Mouse (Mus musculus) natural killer cell, adult 2 months (primary cell): ENCODE measurements around the gene Stard13.

Experiments used
- DNase-seq, 2 experiments: peaks; one replicate each; pipeline ENCODE4 v3.0.0; 2022; ENCODE audit warnings: low spot score in 2 of 2

Stard13 gene

GRCm38 (mm10) chr5:151228367-151229005 lies 5.2 kb downstream of the Stard13 start:
- no peak for DNase-seq

DNA sequence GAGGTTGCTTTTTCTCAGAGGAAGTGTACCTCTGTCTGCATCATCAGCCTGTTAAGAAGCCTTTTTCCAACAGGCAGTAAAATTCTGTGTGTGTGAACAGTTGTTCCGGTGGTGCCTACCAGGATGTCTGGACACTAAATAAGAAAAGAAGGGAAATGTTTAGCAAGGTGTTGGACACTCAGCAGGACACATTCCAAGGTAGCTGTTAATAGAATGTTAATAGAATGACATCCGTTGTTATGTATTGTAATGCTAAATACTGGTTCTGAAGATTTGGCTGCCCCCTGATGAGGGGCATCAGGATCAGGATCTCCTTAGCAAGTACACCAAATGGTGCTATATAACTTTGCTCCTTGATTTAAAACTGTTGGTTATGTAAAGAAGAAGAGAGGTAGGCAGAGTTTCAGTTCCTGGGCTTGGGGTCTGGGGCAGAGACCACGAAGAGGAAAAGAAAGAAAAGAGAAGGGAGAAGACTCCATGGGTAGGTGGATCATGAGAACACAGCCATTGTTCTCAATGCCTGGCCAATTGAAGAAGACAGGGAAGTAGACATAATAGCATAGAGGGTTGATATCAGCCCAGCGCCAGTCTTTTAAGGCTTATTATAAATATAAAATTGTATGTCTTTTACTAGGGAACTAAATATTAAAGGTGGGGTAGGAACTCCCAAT lies 9.8 kb downstream of the Stard13 start:
- DNase-seq = no peak

- DNase-seq = no peak
Measured at GRCm38 (mm10) chr5:151222791-151223190, 10.8 kb downstream of the Stard13 start.

GRCm38 (mm10) chr5:151218689-151219115 lies 14.9 kb downstream of the Stard13 start:
- no peak for DNase-seq

DNA sequence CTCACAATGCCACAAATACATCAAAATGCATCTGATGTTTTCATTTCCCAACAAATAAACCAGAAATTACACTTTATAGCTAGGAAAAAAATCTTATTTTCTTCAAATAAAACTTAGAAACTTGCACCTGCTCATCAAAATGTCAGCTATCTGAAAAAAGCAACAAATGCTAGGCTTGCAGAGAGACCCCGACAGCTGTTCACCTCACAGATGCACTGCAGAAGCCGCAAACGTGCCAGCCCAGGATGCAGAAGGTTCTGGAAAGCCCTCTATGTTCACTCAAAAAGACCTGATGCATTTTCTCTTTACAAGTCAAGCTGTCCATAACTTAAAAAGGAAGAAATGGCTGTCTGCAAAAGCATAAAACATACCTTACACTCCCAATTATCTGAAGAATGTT lies 20.5 kb downstream of the Stard13 start:
- DNase-seq = no peak

DNA sequence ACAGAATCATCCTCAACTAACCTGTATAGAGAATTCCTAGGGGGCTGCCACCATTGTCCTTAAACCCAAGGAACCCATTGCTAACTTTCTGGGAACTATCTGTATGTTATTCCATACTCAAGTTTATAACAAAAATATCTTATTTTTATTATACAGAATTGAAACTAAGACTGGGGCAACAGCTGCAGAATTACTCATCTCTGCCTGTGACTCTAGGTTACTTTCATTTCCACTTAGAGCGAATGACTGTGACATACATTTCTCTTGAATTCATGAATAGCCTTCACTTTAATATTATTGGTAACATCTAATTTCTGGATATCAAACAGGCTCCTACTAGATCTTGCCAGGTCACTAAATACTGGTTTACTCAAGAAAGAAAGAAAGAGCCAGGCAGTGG lies 22.8 kb downstream of the Stard13 start:
- DNase-seq = no peak

- no peak for DNase-seq
Measured at GRCm38 (mm10) chr5:151210060-151210459, 23.6 kb downstream of the Stard13 start.

GRCm38 (mm10) chr5:151205017-151205416 lies 28.6 kb downstream of the Stard13 start:
- no peak for DNase-seq

DNA sequence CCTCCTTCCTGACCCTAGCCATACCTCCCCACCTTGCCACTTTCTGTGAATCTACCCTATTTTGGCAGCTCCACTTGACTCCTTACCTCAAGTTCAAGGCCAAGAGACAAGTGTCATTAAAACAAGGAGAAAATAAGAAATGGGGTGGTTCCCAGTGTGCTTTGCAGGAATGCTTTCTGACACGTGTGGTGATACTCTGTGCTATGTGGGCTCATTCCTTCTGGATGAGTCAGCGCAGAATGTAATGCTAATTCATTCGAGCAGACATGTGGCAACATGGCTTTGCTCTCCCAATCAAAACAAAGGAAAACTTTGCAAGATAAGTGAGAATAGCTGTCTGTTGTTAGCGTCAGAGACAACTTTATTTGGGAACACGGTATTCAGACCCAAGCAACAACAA lies 30.7 kb downstream of the Stard13 start:
- DNase-seq = no peak

- DNase-seq = no peak
Measured at GRCm38 (mm10) chr5:151201220-151201619, 32.4 kb downstream of the Stard13 start.

DNA sequence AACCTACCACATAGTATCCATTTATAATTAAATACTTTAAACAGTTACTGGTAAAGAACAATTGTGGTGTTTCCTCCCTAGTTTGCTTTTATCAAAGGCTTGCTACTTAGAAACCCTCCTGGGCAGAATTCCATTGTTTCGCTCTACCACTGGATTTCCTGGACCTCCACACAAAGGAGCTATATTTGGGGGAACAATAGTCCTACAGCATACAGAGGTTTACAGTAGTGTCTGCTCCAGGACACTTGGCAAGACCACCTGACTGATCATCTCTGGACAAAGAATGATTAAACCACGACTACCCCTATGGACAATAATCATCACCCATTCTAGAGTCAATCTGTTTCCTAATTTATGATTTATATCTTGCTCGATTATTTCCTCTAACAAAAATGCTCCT lies 34.4 kb downstream of the Stard13 start:
- no peak for DNase-seq

DNA sequence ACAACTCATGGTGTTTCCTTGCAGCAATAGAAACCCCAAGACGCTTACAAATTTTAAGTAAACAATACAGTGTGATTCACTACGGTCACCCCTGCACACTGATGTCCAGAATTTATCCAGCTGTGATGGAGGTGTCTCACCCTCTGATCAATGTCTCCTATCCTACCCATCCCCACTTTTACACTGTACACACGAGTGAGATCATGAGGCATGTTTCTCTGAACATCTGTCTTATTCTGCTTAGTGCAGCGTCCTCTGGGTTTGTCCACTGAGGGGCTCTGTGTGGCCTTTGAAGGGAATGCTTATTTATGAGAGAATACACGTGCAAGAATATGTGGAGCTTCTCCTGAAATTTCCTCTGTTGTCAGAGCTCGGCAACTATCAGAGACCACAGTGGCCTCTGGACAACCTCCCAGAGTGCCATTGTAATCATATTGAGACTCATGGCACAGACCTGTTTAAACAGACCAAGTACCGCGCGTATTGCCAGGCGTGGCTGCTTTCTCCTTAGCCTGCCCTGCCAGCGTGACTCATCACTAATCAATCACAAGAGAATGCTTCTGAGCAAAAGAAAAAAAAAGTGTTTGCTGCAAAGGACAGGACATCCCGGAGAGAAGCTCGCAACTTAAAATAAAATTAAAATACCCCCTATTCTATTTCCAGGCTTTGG lies 36.9 kb downstream of the Stard13 start:
- DNase-seq = no peak

GRCm38 (mm10) chr5:151193885-151194520 lies 39.6 kb downstream of the Stard13 start:
- DNase-seq = no peak

DNA sequence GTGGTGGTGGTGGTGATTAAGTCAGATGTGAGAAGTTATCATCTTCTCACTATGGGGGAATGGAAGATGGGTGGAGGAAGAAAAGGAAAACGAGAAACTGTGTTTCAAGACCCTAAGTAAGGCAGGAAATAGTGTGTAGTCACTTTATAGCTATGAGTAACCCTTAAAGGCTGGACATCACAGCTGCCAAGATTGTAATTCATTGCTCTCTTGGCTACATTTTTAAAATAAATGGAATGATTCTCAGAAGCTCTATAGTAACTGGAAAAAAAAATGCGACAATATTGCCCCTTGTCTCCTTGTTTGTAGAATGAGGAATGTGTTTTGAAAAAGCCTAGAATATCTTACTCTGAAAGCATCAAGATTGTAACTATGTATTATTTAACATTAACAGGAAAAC lies 41.4 kb downstream of the Stard13 start:
- no peak for DNase-seq

- no peak for DNase-seq
Measured at GRCm38 (mm10) chr5:151190764-151191163, 42.9 kb downstream of the Stard13 start.

GRCm38 (mm10) chr5:151189789-151190378 lies 43.8 kb downstream of the Stard13 start:
- DNase-seq = no peak

- no peak for DNase-seq
Measured at GRCm38 (mm10) chr5:151189321-151189720, 44.3 kb downstream of the Stard13 start.

- DNase-seq = no peak
Measured at GRCm38 (mm10) chr5:151188659-151189058, 45.0 kb downstream of the Stard13 start.

DNA sequence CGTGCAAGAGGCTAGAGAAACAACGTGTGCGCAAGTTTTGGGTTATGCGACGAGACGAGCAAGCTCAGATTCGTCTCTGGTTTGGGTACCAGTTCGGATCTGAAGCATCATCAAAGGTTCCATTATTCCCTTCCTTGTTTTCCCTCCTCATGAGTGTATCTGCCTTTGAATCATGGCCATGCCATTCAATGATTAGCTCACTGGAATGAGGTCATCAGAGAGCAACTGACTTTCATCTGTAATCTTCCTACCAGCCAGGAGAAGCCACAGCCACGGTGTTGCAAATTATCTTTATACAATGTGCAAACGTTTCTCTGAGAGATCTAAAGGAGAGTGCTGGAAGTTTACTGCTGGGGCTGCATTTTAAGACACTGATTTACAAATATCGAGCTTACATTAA lies 46.3 kb downstream of the Stard13 start:
- DNase-seq = no peak

GRCm38 (mm10) chr5:151185286-151185856 lies 48.3 kb downstream of the Stard13 start:
- DNase-seq = no peak

DNA sequence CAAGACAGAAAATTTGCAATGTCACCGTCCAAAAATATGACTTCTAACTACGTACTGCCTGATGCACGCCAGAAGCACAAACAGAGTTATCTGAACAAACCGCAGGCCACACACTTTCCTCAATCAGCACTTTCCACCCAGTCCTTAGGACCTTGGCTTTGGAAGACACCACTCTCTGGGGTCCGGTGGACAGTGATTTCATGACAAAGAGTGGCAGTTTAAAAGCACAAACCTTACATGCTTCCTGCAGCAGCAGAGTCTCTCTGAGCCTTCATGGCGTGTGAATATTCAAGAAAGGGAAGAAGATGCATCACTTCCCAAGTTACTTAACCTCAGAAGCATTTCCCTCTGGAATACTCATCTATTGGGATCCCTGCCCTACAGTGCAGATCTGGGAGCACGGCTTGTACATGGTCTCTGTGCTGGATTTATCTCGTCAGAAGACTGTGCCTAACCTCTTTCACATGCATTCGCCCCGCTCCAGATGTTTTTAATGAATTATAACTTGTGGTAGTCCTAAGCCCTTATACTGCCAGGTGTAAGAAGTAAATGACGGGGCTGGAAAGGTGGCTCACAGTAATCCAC lies 49.9 kb downstream of the Stard13 start:
- no peak for DNase-seq
